Mouse (Mus musculus) left cerebral cortex, postnatal 14 days (tissue): ENCODE measurements around the gene Clpx. TPM values are rescaled to one million over a fixed set of nuclear protein-coding genes. Genes with fewer than 3 reads are reported as not detected.

Source experiments
- DNase-seq, 2 experiments: peaks; one replicate each; pipeline ENCODE4 v3.0.0; 2021 to 2022; ENCODE audit warnings: low spot score in 2 of 2, mixed read lengths in 1 of 2
- intact Hi-C: fragments of 180-260 bp; cut with DNase I; formaldehyde crosslinking; loops from one replicate; pipeline ENCODE4 v1.15.1; 2025
- total RNA-seq, 2 experiments: library from RNA; stranded (reverse); gene quantifications; 2 replicates each; pipeline ENCODE4 v1.2.3; 2021

The Clpx gene
- total RNA-seq, 2 experiments from 2014 or later: 27.3 to 28.3 TPM

DNA sequence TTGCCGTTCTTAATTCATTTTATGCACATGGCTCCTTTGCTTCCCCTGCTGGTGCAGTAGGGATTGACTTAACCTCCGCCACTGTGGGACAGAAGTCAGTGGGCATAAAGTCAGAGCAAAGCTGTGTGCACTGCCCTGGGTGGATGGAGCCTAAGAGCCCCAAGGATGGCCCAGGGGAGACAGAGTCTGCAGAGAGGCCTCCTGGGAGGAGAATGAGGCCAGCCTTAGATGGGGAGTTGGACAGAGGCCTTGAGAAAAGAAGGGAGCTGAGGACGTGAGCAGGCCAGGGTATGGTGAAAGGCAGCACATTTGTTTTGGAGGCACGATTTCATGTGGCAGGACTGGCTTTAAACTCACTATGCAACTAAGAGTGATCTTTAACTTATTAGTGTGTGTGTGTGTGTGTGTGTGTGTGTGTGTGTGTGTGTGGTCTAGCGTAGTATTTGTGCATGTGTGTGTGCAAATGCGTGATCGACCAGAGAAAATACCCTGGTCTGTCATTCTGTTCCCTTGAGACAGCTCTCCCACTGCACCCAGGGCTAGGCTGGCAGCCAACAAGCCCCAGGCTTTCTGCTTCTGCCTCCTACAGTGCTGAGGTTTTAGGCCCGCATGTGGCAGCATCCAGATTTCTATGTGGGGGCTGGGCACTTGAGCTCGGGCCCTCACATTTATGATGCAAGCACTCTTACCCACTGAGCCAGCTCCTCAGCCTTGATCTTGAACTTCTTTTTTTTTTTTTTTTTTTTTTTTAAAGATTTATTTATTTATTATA, 81.3 kb downstream of the Clpx start:
- DNase-seq: peak; percentile 67 to 78
- intact Hi-C loops: no loop called here

Other genes with a start within 250 kb of the Clpx start
- 10 to 100 TPM; 20.5 to 26.1 TPM for gene Igdcc4, start 192.8 kb upstream of the Clpx start, total RNA-seq
- gene Igdcc3, start 153.1 kb upstream of the Clpx start, total RNA-seq: 1 to 10 TPM; 2.8 to 3.8 TPM
- 1 to 10 TPM; 3.1 to 3.9 TPM for gene Parp16, start 98.9 kb upstream of the Clpx start, total RNA-seq
- gene Cilp, start 29.1 kb upstream of the Clpx start, total RNA-seq: not detected
- gene Pdcd7, start 51.8 kb downstream of the Clpx start, total RNA-seq: 10 to 100 TPM; 21.5 to 22.6 TPM
- 1 to 10 TPM; 3.3 to 3.7 TPM for gene Ubap1l, start 66.8 kb downstream of the Clpx start, total RNA-seq
- under 1 TPM in 1 of 2 experiments, not detected in 1; 0.15 TPM for gene Kbtbd13, start 97.4 kb downstream of the Clpx start, total RNA-seq
- gene Rasl12, start 104.2 kb downstream of the Clpx start, total RNA-seq: 1 to 10 TPM; 2.6 to 3.3 TPM
- not detected for gene Slc51b, start 128.7 kb downstream of the Clpx start, total RNA-seq
- gene Mtfmt, start 141.5 kb downstream of the Clpx start, total RNA-seq: 10 to 100 TPM; 16.3 to 18.5 TPM
- 10 to 100 TPM; 27.0 to 27.8 TPM for gene Spg21, start 166.7 kb downstream of the Clpx start, total RNA-seq
- gene Ankdd1a, start 225.9 kb downstream of the Clpx start, total RNA-seq: 1 to 10 TPM; 3.1 TPM